Mouse (Mus musculus) kidney, adult 2 months (tissue): ENCODE measurements around the gene B3gntl1. TPM values are rescaled to one million over a fixed set of nuclear protein-coding genes. Genes with fewer than 3 reads are reported as not detected.

ENCODE experiments used
- DNase-seq: peaks from one replicate; pipeline ENCODE4 v3.0.0; 2021
- H3K27ac ChIP-seq: fragments of 200-500 bp; 2 replicates; pipeline ENCODE4 v1.5.1; 2012; ENCODE audit warnings: low read depth, low read length, control low read depth, inconsistent platforms; ENCODE audit not compliant: insufficient read depth
- H3K27me3 ChIP-seq: fragments of 200-500 bp; replicated peaks from 2 replicates; pipeline ENCODE4 v1.6.1; 2012; ENCODE audit warnings: mild to moderate bottlenecking, moderate library complexity, low read length, inconsistent platforms; ENCODE audit not compliant: control insufficient read depth, insufficient read depth
- H3K36me3 ChIP-seq: fragments of 200-500 bp; 2 replicates; pipeline ENCODE4 v1.6.1; 2012; ENCODE audit warnings: mild to moderate bottlenecking, moderate library complexity, low read length, inconsistent platforms; ENCODE audit not compliant: control insufficient read depth, insufficient read depth
- H3K4me1 ChIP-seq: fragments of 200-500 bp; 2 replicates; pipeline ENCODE4 v1.6.1; 2011; ENCODE audit warnings: low read length; ENCODE audit not compliant: control insufficient read depth, insufficient read depth
- H3K4me3 ChIP-seq: fragments of 200-500 bp; 2 replicates; pipeline ENCODE4 v1.5.1; 2011; ENCODE audit warnings: mild to moderate bottlenecking, low read depth, low read length, control low read depth; ENCODE audit not compliant: insufficient read depth
- CTCF ChIP-seq: fragments of 200-500 bp; conservative IDR thresholded peaks from 2 replicates; pipeline ENCODE4 v1.5.1; 2011; ENCODE audit warnings: low read depth, mild to moderate bottlenecking, control low read depth, low read length, moderate library complexity, mixed read lengths; ENCODE audit not compliant: insufficient read depth, insufficient read length
- POLR2A ChIP-seq: fragments of 200-500 bp; IDR thresholded peaks from one replicate; pipeline ENCODE4 v1.6.1; 2011; ENCODE audit warnings: low read depth, low read length, control low read depth
- WGBS: fragments of 180-500 bp; shearing (Covaris S2); methylation state at CpG from one replicate; pipeline ENCODE4 v1.1.7; 2018; 5-methylcytosine and 5-hydroxymethylcytosine counted together
- polyA plus RNA-seq: library from polyadenylated mRNA; depleted of rRNA; stranded (reverse); fragments of >200 nt; gene quantifications from 2 replicates; pipeline ENCODE4 v1.2.3, GENCODE M21; 2012

The B3gntl1 gene
- polyA plus RNA-seq, 1 experiment = 4.9 TPM

DNA sequence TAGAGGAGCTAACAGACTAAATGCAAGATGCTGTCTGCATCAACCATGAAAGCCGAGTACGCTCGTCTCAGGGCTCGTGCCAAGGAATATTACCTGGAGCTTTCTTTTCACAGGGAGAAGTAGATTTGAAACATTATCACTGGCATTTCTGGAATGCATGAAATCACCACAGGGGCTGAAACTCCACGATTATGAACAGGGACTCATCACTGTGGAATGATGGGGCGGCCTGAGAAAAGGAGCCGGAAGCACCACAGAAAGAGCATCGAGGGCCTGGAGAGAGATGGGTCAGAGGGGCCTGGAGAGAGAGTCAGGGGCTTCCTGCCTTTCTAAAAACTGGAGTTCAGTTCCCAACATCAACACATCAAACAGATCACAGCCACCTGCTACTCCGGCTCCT, 25.6 kb downstream of the B3gntl1 start:
- no peak for DNase-seq
- WGBS = 79% methylated on average over 9 of the region's 9 CpGs
- TF ChIP-seq POLR2A = no peak
- no peak for TF ChIP-seq CTCF

DNA sequence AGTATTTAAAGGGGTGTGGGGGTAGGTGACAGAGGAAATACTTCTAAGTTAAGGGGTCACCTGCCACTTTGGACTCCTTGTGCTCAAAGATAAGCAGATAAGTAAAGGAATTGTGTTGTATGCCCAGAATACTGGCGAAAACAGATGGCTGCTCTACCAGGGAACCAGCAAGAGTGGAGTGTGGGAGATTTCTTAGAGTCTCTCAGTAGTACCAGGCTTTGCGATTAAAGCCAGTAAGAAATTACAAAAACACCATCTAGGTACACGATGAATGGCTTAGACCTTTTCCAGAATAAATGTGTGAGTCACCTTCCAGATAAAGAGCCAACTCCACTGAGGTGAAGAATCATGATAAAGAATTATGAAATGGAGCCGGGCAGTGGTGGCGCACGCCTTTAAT, 27.6 kb downstream of the B3gntl1 start:
- WGBS = 95% methylated on average over 6 of the region's 6 CpGs
- DNase-seq = no peak

More for the DNA sequence above, 25.6 kb downstream of the B3gntl1 start:
- no peak overlapping the region for H3K27ac ChIP-seq
- H3K4me1 ChIP-seq = no peaks in the 10 kb centered on the region
- H3K27me3 ChIP-seq = no peaks in the 10 kb centered on the region
- H3K36me3 ChIP-seq = no peaks in the 10 kb centered on the region
- no peak overlapping the region for H3K4me3 ChIP-seq

DNA sequence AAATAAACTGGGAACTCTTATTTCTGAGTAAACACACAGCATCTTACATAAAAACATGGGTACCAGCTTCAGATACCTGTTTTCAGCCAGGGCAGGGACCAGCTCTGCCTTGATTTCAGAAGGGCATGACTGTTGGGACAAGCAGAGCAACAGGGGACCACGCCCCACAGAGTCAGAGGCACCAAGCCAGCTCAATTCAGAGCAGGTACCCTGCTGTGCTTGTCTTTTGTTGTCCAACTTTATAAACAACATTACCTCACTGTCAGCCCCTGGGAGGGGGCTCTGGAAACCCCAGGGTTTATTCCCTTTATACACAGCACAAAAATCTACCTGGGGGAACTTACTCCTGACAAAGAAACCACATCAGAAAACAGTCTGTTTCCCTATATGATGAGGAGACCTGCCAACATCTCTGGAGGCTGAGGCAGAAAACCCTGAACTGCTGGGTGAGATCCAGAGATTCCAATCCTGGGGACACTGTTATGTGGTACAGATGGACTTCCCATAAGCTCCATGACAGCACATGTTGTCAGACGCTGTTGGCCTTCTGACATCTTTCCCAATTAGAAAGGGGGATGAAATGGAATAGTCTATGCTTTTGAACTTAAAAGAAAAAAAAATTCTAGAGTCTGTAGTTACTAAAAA, 31.3 kb downstream of the B3gntl1 start:
- 91% methylated on average over 2 of the region's 2 CpGs for WGBS
- TF ChIP-seq CTCF = no peak
- TF ChIP-seq POLR2A = no peak

More for the DNA sequence above, 27.6 kb downstream of the B3gntl1 start:
- H3K4me1 ChIP-seq = no peaks in the 10 kb centered on the region
- TF ChIP-seq CTCF (no peak), POLR2A (no peak)
- H3K36me3 ChIP-seq = no peaks in the 10 kb centered on the region
- no peaks in the 10 kb centered on the region for H3K27me3 ChIP-seq
- no peak overlapping the region for H3K27ac ChIP-seq
- no peak overlapping the region for H3K4me3 ChIP-seq

DNA sequence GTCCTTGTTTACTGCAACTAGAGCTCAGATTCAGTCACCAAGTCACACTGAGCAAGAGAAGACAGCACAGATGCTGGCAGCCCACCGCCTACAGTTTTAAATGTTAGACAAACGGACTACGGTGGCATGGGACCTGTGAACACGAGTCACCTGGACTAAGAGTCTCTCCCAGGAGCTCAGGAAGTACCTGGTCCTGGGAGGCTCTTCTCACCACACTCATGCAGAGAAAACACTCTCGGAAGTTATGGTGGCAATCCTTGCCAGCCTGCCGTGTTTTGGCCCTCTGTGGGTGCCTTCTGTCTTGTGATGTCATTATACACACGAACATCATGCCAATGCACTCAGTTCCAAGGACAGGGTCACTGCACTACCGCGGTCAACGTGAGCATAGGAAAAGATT, 36.3 kb downstream of the B3gntl1 start:
- WGBS = 91% methylated on average over 10 of the region's 10 CpGs
- Histone ChIP-seq H3K4me1 (no peaks in the 10 kb centered on the region), H3K4me3 (no peak overlapping the region), H3K27ac (no peak overlapping the region), H3K27me3 (no peaks in the 10 kb centered on the region), H3K36me3 (peaks cover 3% of the 10 kb centered on the region)
- DNase-seq = no peak
- TF ChIP-seq POLR2A (no peak), CTCF (no peak)

More for the DNA sequence above, 31.3 kb downstream of the B3gntl1 start:
- Histone ChIP-seq H3K4me3 (no peak overlapping the region), H3K36me3 (peaks cover 3% of the 10 kb centered on the region), H3K27me3 (no peaks in the 10 kb centered on the region), H3K27ac (no peak overlapping the region), H3K4me1 (no peaks in the 10 kb centered on the region)
- DNase-seq = no peak

GRCm38 (mm10) chr11:121631410-121631809, 41.5 kb downstream of the B3gntl1 start:
- Histone ChIP-seq H3K27me3 (no peaks in the 10 kb centered on the region), H3K4me1 (no peaks in the 10 kb centered on the region), H3K27ac (no peak overlapping the region), H3K4me3 (no peak overlapping the region), H3K36me3 (no peaks in the 10 kb centered on the region)
- no peak for DNase-seq
- TF ChIP-seq CTCF = no peak
- TF ChIP-seq POLR2A = no peak
- WGBS = 96% methylated on average over 7 of the region's 7 CpGs

DNA sequence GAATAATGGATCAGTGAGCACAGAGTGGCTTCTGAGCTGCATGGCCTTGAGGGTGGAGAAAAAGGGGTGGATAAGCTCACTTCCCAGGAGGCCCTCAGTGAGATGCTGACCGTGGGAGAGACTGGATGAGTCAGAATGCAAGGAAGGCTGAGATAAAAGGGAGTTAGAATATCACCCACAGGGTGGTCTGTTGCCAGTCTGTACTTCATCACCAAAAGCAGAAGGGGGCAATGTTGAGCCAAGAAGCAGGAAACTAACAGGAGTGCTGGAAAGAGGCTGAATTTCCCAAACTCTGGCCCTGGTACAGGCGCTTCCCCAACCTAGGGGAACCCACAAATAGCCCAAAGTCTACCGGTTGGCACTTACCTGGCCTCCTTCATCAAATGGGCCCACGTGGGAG, 42.5 kb downstream of the B3gntl1 start:
- no peak for DNase-seq
- Histone ChIP-seq H3K36me3 (no peaks in the 10 kb centered on the region), H3K27me3 (no peaks in the 10 kb centered on the region), H3K27ac (no peak overlapping the region), H3K4me3 (no peak overlapping the region), H3K4me1 (no peaks in the 10 kb centered on the region)
- peak; percentile 41 for TF ChIP-seq CTCF
- TF ChIP-seq POLR2A = no peak
- WGBS = 81% methylated on average over 4 of the region's 4 CpGs

- WGBS = 95% methylated on average over 6 of the region's 6 CpGs
- Histone ChIP-seq H3K4me3 (no peak overlapping the region), H3K36me3 (no peaks in the 10 kb centered on the region), H3K27ac (no peak overlapping the region), H3K4me1 (no peaks in the 10 kb centered on the region), H3K27me3 (no peaks in the 10 kb centered on the region)
- DNase-seq = no peak
- no peak for TF ChIP-seq CTCF
- no peak for TF ChIP-seq POLR2A
These were observed 43.4 kb downstream of the B3gntl1 start for GRCm38 (mm10) chr11:121629529-121629928.
